Mouse (Mus musculus) bone marrow, adult 2 months (tissue): Measurements from ENCODE around the gene Bcar3.

ENCODE experiments used
- CTCF ChIP-seq: fragments of 200-500 bp; IDR thresholded peaks from 2 replicates; pipeline ENCODE4 v1.5.1; 2011; ENCODE audit warnings: low read length, control low read depth; ENCODE audit not compliant: control insufficient read depth, insufficient read depth
- POLR2A ChIP-seq: fragments of 200-500 bp; IDR thresholded peaks from 2 replicates; pipeline ENCODE4 v1.6.1; 2011; ENCODE audit warnings: low read depth, mild to moderate bottlenecking, control low read depth, low read length, borderline replicate concordance; ENCODE audit not compliant: control insufficient read depth

GRCm38 (mm10) chr3:122275111-122275510, 18.8 kb upstream of the Bcar3 start:
- no peak for TF ChIP-seq CTCF
- TF ChIP-seq POLR2A = no peak
